Mouse (Mus musculus) left cerebral cortex, postnatal 25 days (tissue): Measurements from ENCODE around the gene Me3. TPM values are rescaled to one million over a fixed set of nuclear protein-coding genes. Genes with fewer than 3 reads are reported as not detected.

Source experiments
- DNase-seq, 2 experiments: peaks; one replicate each; pipeline ENCODE4 v3.0.0; 2022; ENCODE audit warnings: low spot score in 2 of 2, mixed read lengths in 1 of 2
- intact Hi-C: fragments of 180-260 bp; cut with DNase I; formaldehyde crosslinking; loops from one replicate; pipeline ENCODE4 v1.15.1; 2025
- total RNA-seq, 2 experiments: library from RNA; stranded (reverse); gene quantifications; 2 replicates each; pipeline ENCODE4 v1.2.3; 2021

The Me3 gene
- total RNA-seq, result 100 to 1,000 TPM in 1 of 2 experiments, 10 to 100 TPM in 1; 93.5 to 100 TPM

DNA sequence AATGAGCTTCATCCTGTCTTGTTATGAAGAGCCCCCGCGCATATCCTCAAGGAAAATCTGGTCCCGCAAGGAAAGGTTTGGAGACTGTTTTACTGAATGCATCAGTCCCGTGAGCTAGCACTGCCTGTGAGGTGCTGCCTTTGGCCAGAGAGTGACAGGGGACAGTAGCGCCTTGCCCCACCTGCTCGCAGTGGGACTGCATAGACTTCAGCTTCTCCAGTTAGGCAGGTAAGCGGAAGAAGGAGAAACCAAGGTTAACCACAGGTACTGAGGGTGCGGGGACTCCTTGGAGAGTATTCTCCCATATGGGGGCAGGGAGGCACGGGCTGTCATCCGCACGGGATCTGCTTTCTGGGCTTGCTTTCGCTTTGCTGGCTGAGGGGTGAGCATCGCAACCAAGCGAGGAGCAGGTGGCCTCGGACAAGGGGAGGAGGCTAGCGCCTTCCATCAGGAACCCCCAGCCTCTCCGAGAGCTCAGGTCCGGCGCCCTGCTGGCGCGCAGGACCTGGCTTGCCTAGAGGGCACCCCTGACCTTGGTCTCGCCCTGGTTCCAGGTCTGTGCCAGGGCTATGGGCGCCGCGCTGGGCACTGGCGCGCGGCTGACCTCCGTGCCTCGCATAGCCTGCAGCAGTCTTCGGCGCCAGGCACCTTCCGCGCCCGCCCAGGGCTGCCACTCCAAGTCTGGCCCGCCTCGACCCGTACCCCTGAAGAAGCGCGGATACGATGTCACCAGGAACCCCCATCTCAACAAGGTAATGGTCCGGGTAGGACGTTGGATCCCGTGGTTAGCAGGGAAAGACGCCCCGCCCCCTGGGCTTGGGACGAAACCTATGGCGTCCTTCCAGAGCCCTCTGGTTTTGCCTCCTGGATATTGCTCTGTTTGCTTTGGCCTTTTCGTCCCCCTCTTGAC is at the start of gene Me3:
Me3 (plus strand) TSS at position 51 of the 910 bp plus-strand sequence.
- DNase-seq, result peak; percentile 61 to 75
- intact Hi-C loops, result loop anchor here (5.0 kb wide), 1 partner anchor 115 kb away; no protein-coding TSS in a partner anchor

- intact Hi-C loops, result no loop called here
- DNase-seq, result peak; percentile 12 to 24
These were observed 42.2 kb upstream of the Me3 start for GRCm38 (mm10) chr7:89590039-89590438.

GRCm38 (mm10) chr7:89590542-89591251 is 41.5 kb upstream of the Me3 start:
- intact Hi-C loops, result no loop called here
- peak; percentile 11 to 74 for DNase-seq

- no peak for DNase-seq
- intact Hi-C loops, result no loop called here
These were observed 36.4 kb upstream of the Me3 start for GRCm38 (mm10) chr7:89595813-89596212.

- DNase-seq, result no peak
- intact Hi-C loops, result no loop called here
These were observed 26.3 kb upstream of the Me3 start for GRCm38 (mm10) chr7:89605589-89606536.

GRCm38 (mm10) chr7:89607329-89607728 is 24.9 kb upstream of the Me3 start:
- no peak for DNase-seq
- intact Hi-C loops, result no loop called here

GRCm38 (mm10) chr7:89611236-89611635 is 21.0 kb upstream of the Me3 start:
- no peak for DNase-seq
- intact Hi-C loops, result no loop called here

GRCm38 (mm10) chr7:89616235-89616634 is 16.0 kb upstream of the Me3 start:
- DNase-seq, result no peak
- intact Hi-C loops, result no loop called here

DNA sequence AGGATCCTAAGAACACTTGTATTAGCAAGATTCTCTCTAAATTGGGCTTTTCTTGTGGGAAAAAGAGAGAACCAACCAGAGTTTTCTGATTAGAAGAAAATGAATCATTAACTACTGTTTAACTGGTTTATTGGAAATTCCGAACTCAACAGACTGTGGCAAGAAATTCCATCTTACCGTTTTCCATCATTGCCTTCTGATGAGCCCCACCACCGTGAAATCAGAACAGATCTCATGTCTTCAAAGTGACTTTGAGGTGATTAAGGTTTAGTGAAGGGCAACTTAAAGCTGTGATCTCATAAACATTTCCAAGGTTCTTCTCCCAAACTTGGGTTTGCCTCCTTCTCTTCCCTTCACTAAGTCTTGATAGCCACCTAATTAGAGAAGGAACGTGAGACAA is 8.9 kb upstream of the Me3 start:
- intact Hi-C loops, result no loop called here
- no peak for DNase-seq

DNA sequence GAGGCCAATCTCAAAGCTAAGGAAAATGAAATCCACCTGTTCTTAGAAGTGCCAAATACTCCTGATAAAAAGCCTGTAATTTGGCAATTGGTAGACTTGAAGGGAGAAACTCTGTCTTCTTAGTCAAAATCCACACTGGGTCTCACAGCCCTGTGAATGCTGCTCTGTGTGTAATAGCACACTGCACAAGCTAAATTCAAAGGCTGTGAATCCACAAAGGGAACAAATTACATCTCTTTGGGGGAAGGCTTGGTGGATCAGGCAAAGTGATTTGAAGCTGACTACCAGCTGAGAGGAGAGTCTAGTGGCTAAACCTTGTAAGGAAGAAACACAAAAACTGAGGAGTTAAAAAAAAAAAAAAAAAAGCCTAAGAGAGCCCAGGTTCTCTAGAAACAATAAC is 4.8 kb upstream of the Me3 start:
- DNase-seq, result no peak
- intact Hi-C loops, result loop anchor here (5.0 kb wide), 1 partner anchor 65 kb away; no protein-coding TSS in a partner anchor

DNA sequence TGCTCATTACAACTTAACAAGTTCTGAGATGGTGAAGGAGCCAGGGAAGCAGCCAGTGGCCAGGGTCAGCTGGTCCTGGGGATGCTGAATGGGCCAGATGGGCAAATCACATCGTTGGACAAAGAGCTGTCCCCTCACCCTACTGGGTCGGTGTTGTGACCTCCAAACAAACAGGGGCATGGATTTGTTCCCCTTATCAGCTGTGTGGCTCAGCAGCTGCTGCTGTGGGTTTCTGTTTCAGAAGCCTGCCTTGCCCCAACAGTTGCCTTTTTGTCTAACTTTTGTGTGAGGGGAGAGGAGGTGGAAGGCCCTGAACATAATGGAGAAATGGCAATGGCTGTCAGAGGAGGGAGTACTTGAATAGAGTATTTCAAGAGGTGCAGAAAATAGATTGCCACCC is 4.2 kb upstream of the Me3 start:
- intact Hi-C loops, result loop anchor here (5.0 kb wide), 1 partner anchor 66 kb away; no protein-coding TSS in a partner anchor

DNA sequence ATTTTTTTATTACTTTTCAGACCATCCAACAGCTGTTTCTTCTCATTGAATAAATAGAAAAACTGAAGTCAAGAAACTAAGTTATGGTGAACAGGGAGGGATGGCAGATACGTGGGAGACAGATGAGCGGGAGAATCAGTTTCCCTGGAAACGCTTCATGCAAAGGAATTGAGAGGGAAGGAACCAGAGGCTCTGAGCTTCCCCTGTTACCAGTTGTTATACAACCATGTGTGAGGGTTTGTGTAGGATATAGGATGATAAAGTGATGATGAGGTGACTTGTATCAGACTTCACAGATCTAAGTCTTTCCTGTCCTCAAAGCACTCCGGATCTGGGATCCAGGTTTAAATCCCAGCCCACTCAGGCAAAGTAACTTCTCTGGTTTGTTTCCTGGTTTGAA is 3.2 kb upstream of the Me3 start:
- DNase-seq, result peak in 1 of 2 experiments; percentile 87

More for the DNA sequence above, 4.2 kb upstream of the Me3 start:
- no peak for DNase-seq

DNA sequence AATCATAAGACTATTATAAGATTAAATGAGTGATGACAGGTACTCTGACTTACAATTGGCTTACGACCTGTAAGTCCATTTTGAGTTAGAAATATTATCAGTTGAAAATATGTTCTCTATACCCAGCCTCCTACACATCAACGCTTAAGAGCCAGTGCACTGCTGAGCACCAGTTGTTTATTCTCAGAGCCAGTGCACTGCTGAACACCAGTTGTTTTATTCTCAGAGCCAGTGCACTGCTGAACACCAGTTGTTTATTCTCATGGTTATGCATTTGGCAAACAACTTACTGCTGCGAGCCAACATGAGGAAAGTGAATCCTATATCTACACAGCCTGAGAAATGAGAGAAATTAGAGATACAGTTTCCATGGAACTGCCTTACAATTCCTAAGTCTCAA is 2.3 kb upstream of the Me3 start:
- no peak for DNase-seq
- intact Hi-C loops, result loop anchor here (5.0 kb wide), 2 partner anchors 68 to 113 kb away; no protein-coding TSS in a partner anchor

More for the DNA sequence above, 3.2 kb upstream of the Me3 start:
- intact Hi-C loops, result loop anchor here (5.0 kb wide), 1 partner anchor 67 kb away; no protein-coding TSS in a partner anchor

DNA sequence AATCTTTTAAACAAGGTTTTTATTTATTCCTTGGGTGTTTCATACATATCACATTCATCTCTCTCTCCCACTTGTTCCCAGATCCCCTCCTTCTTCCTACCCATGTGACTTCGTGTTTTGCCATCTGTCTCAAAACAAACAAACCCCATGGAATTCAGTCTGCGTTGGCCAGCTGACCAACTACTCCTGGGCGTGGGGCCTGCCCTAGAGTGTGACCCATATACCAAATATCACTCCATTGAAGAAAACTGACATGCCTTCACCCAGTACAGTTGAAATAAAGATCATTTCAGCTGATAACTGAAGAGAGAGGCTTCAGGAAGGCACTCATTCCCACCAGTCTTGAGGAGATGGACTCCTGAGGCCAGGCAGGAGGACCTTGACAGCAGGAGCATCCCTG is 1.4 kb upstream of the Me3 start:
- DNase-seq, result no peak
- intact Hi-C loops, result loop anchor here (5.0 kb wide), 1 partner anchor 113 kb away; no protein-coding TSS in a partner anchor

GRCm38 (mm10) chr7:89640533-89640932 is 8.3 kb downstream of the Me3 start:
- intact Hi-C loops, result no loop called here
- no peak for DNase-seq

DNA sequence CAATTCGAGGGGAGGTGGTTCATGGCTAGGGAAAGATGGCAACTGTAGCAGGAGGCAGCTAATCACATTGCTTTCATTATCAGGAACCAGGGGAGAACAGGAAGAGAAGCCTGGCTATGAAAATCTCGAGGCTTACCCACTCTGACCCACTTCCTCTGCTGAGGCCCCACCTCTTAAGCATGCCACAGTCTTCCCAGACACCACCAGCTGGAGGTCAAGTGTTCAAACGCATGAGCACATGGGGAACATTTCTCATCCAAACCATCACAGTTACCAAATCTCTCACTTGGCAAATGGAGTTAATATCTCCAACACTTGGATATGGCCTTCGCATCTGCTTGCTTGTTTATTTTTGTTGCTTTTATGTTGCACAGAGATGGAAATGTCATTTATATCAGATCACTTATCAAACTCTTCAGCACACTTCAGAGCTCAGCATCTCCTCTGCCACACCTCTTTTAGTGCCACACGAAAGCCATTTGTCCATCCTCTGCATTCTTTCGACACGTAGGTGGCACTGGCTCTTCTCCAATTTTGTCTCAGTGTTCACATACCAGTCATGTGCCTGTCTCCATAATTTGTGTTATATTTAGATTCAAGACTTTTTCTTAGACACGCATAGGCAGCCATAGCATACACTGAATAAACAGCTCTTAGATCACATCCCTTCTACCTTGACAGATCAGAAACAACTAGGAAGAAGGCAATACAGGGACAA is 8.9 kb downstream of the Me3 start:
- peak in 1 of 2 experiments; percentile 71 for DNase-seq
- intact Hi-C loops, result no loop called here

DNA sequence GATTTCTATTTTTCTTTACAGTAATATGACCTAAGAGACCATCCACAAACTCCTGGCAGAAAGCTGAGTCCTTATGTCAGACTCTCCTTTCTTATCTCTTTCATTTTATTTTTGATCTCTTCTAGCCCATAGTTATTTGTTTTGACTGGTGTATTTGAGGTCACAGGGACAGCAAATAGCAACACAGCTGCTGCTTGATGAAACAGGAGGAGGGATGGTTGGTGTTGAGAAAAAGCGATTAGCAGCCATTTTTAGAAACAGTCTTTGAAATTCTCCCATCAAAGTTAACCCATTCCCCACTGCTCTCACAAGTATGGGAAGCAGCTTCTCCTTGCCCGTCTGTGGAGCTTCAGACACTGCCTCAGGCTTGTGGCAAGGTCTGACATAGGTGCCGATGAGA is 12.8 kb downstream of the Me3 start:
- DNase-seq, result no peak
- intact Hi-C loops, result no loop called here

DNA sequence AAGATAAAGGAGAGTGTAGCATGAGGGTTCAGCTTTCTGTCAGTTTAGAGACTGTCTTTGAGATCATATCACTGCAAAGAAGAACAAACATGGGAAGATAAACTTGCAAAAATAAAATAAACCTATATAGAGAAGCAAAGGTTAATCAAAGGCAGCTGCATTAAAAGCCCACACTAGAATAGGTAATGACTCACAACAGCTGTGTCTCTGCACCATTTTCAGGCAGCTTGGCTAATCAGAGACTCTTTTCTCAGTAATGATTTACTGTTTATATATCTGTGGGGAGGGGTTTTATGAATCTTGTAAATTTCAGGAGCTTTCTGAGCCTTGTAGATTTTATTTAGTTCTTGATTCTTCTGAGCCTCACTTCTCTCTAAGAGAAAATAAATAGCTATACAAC is 15.7 kb downstream of the Me3 start:
- intact Hi-C loops, result no loop called here
- DNase-seq, result no peak

DNA sequence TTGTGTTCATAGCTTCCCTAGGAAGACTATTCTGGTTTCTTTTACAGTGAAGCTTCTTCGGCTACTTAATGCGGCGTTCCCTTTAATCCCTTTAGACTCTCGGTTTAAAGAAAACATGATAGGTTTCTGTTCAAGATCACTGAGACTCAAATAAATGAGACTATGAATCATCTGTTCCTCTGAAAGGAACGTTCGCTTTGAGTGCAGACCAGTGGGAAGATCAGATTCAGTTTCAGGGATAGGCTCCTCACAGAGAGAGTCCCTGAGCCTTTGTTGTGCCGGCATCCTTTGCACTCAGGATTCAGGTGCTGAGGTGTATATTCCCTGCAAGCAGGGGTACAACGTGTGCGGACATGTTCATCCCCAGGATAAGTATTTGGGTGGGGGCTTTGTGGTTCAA is 25.0 kb downstream of the Me3 start:
- intact Hi-C loops, result no loop called here
- no peak for DNase-seq
